Comparison of ENCODE assay signal across 16 mouse cellular contexts in genomic region chr17:15129630-15130287, GRCm38 (mm10).
DNase-seq lines count a peak whose midpoint lies in the region; ATAC-seq lines count a peak whose summit lies in the region.
"Had no signal": no experiment of that assay in that cellular context is flagged by ENCODE, and none has a peak within 500 bp of the region (broad histone marks: within the 10 kb centered on the region; RNA-seq: fewer than 3 reads in every experiment).

No protein-coding gene starts in this region.

- no peaks in the 10 kb centered on the region for H3K4me1 ChIP-seq in heart, embryonic 16.5 days (ENCODE audit: control insufficient read depth, insufficient read depth, low read length)
- H3K4me1 ChIP-seq: hindbrain, embryonic 13.5 days; neural tube, embryonic 12.5 days had no signal

- no peaks in the 10 kb centered on the region for H3K36me3 ChIP-seq in heart, embryonic 16.5 days (ENCODE audit: control insufficient read depth, insufficient read depth)
- H3K36me3 ChIP-seq: hindbrain, embryonic 13.5 days; neural tube, embryonic 12.5 days had no signal

- H3K4me3 ChIP-seq in heart, embryonic 16.5 days (ENCODE audit: low read length): no peak overlapping the region
- H3K4me3 ChIP-seq: hindbrain, embryonic 13.5 days; neural tube, embryonic 12.5 days had no signal

- peak; percentile 68 for ATAC-seq in heart, embryonic 16.5 days (replicated peaks; ENCODE audit: extremely low read depth, insufficient read depth, low FRiP score)
- ATAC-seq: forebrain, embryonic 16.5 days; midbrain, embryonic 16.5 days had no signal

- DNase-seq in ovary, postnatal 36 days (ENCODE audit: low spot score): peak; percentile 14
- no peak for DNase-seq in ovary, adult 18-20 months (ENCODE audit: low spot score)
- DNase-seq in heart, adult 11 months: peak; percentile 98
- no peak for DNase-seq in left cerebral cortex, postnatal 14 days (ENCODE audit: low spot score in 2 of 2)
- DNase-seq in cerebellum, adult 9-10 months: no peak
- DNase-seq in spleen, adult 18-20 months: no peak
- DNase-seq in thymus, postnatal 4 days: no peak
- DNase-seq: kidney, adult 2 months; left cerebral cortex, postnatal 4 days; right cerebral cortex, adult 18-20 months had no signal

- H3K9ac ChIP-seq in heart, embryonic 16.5 days (ENCODE audit: low read length): no peak overlapping the region
- H3K9ac ChIP-seq: hindbrain, embryonic 13.5 days; neural tube, embryonic 12.5 days had no signal

- H3K4me2 ChIP-seq in heart, embryonic 16.5 days (ENCODE audit: low read depth, low read length): no peak overlapping the region
- H3K4me2 ChIP-seq: hindbrain, embryonic 13.5 days; neural tube, embryonic 12.5 days had no signal

- WGBS in heart, embryonic 16.5 days: 48% methylated on average over 9 of the region's 9 CpGs

- intact Hi-C loops in left cerebral cortex, postnatal 14 days (cut with DNase I): no loop called here

- no peaks in the 10 kb centered on the region for H3K9me3 ChIP-seq in heart, embryonic 16.5 days (replicated peaks; ENCODE audit: control insufficient read depth, low read length)
- H3K9me3 ChIP-seq: hindbrain, embryonic 13.5 days; neural tube, embryonic 12.5 days had no signal

- no peaks in the 10 kb centered on the region for H3K27me3 ChIP-seq in heart, embryonic 16.5 days (ENCODE audit: control insufficient read depth, insufficient read depth, low read length)
- H3K27me3 ChIP-seq: hindbrain, embryonic 13.5 days; neural tube, embryonic 12.5 days had no signal

- peak overlapping the region; percentile 44 for H3K27ac ChIP-seq in heart, embryonic 16.5 days (ENCODE audit: low read length)
- H3K27ac ChIP-seq: hindbrain, embryonic 13.5 days; macrophage; neural tube, embryonic 12.5 days had no signal

Comparison
In these comparisons a context has a peak if more than half of its experiments do, and no peak if none do; other contexts are left out.
1. DNase-seq: peak in ovary, postnatal 36 days (single experiment) and heart, adult 11 months (single experiment); none in ovary, adult 18-20 months (single experiment), left cerebral cortex, postnatal 14 days (0 of 2), cerebellum, adult 9-10 months (single experiment), spleen, adult 18-20 months (0 of 2) and thymus, postnatal 4 days (single experiment).